Mouse (Mus musculus): ENCODE data around the gene Snupn. TPM values are rescaled to one million over a fixed set of nuclear protein-coding genes. Genes with fewer than 3 reads are reported as not detected.
"Not testable (repeated sequence)": the region's sequence is repeated elsewhere in the genome, so short reads cannot be mapped to it uniquely, and the experiment has no call there.

Snupn gene
- polyA plus RNA-seq (2012; ENCODE audit: insufficient read depth, insufficient read length, missing spikeins) = 5.2 and 8.1 TPM in 2 replicates

DNA sequence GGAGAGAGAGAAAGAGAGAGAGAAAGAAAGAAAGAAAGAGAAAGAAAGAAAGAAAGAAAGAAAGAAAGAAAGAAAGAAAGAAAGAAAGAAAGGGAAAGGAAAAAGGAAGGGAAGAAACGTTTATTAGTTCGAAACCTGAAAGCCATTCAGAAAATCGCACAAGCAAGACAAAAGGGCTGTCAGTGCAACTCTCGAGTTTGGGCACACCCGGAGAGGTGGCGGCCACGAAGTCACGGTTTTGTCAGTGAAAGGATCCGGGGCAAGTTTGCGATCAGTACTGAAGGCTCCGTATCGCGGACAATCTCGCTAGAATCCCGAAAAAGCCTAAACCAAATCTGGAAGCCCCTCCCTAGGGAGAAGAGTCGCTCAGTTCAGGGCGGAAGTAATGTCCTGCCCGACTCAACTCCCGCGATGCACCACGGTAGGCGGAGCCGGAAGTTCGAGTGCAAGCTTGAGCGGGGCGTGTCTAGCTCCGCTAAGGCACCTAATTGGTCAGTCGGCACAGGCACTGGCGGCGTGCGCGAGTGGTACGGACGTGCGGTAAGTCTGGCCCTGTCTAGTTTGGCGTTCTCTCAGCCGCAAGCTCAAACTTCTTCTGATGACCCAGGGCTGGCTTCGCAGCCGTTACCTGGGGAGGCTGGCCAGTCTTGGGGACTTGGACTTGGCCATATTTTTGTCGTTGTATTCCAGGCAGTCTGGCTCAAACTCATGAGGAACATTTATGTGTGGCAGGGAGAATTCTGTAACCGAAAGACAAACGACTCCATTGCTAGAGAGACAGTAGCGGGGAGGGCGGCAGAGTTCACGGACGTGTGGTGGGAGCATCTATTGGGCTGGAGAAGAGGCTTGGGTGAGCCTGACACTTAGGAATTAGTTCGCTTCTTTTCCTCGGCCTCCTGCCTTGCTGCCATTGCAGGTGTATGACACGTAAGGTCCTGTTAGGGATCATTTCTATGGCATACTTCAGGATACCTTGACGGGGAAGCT, at the start of gene Snupn:
Snupn (plus strand) TSS at position 465 of the 987 bp plus-strand sequence.
- Histone ChIP-seq H3K4me1 (ENCODE audit: control insufficient read depth, insufficient read depth, low read length) (peaks cover 3% of the 10 kb centered on the region; the same call in 1 of the 2 replicates), H3K27ac (ENCODE audit: insufficient read depth, low read depth, low read length) (peak within 1 kb of the TSS; percentile 85)
- TF ChIP-seq POLR2A (IDR thresholded peaks at IDR 0.05; ENCODE audit: borderline replicate concordance, low read depth, low read length) = peak; percentile 85; the same call in 1 of the 2 replicates
- no peak for TF ChIP-seq CTCF (IDR thresholded peaks at IDR 0.05; ENCODE audit: low read depth, low read length)

DNA sequence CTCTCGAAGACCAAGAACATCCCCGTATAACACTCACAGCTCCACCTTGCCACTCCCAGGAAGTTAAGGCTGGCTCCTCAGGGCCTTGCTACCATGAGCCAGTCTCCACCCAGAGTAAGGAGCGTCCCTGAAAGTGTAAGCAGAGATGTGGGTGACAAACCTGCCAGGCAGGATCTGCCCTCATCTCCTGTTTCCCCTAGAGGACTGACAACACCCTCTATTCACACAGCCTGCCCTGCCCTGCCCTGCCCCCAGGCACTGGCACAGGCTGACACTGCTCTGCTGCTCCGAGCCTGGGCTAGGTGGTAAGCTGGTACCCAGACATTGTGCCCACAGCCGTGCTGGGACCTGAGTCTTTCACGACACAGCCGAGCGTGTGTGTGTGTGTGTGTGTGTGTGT, 49.5 kb upstream of the Snupn start:
- Histone ChIP-seq H3K4me1 (ENCODE audit: control insufficient read depth, insufficient read depth, low read length) (peaks cover 5% of the 10 kb centered on the region), H3K4me3 (ENCODE audit: insufficient read depth, low read length) (no peak overlapping the region), H3K27ac (ENCODE audit: insufficient read depth, low read depth, low read length) (no peak overlapping the region)
- TF ChIP-seq POLR2A (IDR thresholded peaks at IDR 0.05; ENCODE audit: borderline replicate concordance, low read depth, low read length) = no peak
- no peak for TF ChIP-seq CTCF (IDR thresholded peaks at IDR 0.05; ENCODE audit: low read depth, low read length)

More for the DNA sequence above, at the start of gene Snupn:
- peak within 1 kb of the TSS; percentile 87 for H3K4me3 ChIP-seq (ENCODE audit: insufficient read depth, low read length)

DNA sequence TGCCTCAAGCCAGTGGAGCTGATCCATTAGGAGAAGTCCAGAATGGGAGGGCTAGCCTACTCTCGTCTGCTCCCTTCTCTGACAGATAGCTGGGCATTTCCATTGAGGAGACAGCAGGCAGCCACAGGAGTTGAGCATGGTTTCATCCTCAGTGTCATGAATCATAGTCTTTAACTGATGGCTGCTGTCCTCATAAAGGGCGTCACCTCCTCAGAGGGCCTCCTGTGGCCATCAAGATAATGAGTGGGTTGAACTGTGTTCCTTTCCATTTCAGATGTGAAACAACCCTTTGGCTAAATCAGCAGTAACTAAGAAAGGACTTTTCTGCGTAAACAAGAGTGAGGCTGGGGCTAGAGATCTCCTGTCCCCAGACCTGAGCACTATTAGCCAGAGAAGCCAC, 47.0 kb upstream of the Snupn start:
- no peak overlapping the region for H3K4me3 ChIP-seq (ENCODE audit: insufficient read depth, low read length)
- no peak for TF ChIP-seq CTCF (IDR thresholded peaks at IDR 0.05; ENCODE audit: low read depth, low read length)
- no peak for TF ChIP-seq POLR2A (IDR thresholded peaks at IDR 0.05; ENCODE audit: borderline replicate concordance, low read depth, low read length)
- no peak overlapping the region for H3K27ac ChIP-seq (ENCODE audit: insufficient read depth, low read depth, low read length)
- H3K4me1 ChIP-seq (ENCODE audit: control insufficient read depth, insufficient read depth, low read length) = peaks cover 16% of the 10 kb centered on the region

DNA sequence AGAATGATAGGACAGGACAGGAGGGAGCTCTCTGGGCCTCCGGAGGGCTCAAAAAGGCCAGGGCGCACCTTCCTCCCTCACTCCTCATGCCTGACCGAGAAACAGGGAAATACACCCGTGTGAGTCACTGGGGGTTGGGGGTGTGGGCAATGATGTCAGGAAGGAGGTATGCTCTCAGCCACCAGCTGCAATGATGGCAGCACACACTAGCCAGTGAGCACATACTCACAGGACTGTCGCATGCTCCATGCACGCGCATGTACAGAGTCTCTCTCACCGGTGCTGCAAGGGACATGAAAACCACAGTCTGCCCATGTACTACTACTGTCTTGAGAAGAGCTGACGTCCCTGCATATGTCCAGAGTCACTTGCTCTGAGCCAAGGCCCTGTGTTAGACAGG, 43.1 kb upstream of the Snupn start:
- H3K27ac ChIP-seq (ENCODE audit: insufficient read depth, low read depth, low read length) = no peak overlapping the region
- peaks cover 20% of the 10 kb centered on the region for H3K4me1 ChIP-seq (ENCODE audit: control insufficient read depth, insufficient read depth, low read length)
- H3K4me3 ChIP-seq (ENCODE audit: insufficient read depth, low read length) = no peak overlapping the region
- TF ChIP-seq CTCF (IDR thresholded peaks at IDR 0.05; ENCODE audit: low read depth, low read length) = no peak
- TF ChIP-seq POLR2A (IDR thresholded peaks at IDR 0.05; ENCODE audit: borderline replicate concordance, low read depth, low read length) = no peak

DNA sequence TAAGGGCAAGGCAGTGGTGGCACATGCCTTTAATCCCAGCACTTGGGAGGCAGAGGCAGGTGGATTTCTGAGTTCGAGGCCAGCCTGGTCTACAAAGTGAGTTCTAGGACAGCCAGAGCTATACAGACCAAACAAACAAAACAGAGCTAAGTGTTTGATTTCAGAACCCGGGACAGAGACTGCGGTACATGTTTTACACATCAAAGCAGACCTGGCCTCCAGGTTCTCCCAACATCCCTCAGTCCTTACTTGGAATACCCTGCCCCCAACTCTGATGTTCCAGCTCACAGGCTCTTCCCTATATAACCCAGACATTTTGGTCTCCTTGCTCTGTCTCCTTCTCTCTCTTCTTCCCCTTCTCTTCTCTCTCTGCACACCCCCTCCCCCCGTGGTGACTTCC, 40.7 kb upstream of the Snupn start:
- not testable (repeated sequence) for H3K4me3 ChIP-seq (ENCODE audit: insufficient read depth, low read length); H3K27ac ChIP-seq (ENCODE audit: insufficient read depth, low read depth, low read length)
- peaks cover 25% of the 10 kb centered on the region for H3K4me1 ChIP-seq (ENCODE audit: control insufficient read depth, insufficient read depth, low read length)

DNA sequence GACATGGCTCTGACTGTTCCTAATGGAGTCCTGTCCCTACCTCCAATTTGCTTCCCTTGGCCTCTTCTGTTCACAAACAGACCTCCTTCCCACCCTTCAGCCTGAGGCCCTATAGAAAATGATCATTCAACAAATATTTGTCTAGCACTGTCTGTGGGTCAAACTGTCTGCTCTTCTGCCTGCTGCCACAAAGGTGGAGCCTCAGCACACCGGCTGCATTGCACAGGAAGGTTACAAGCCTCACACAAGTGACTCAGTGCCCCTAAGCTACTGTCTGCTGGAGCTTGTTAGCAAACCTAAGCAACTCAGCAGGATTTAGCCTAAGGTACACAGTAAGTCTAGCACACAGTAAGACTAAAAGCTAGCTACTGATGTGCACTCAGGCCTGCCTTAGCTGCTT, 39.7 kb upstream of the Snupn start:
- H3K4me1 ChIP-seq (ENCODE audit: control insufficient read depth, insufficient read depth, low read length) = peaks cover 31% of the 10 kb centered on the region
- H3K27ac ChIP-seq (ENCODE audit: insufficient read depth, low read depth, low read length) = no peak overlapping the region
- TF ChIP-seq POLR2A (IDR thresholded peaks at IDR 0.05; ENCODE audit: borderline replicate concordance, low read depth, low read length) (no peak), CTCF (IDR thresholded peaks at IDR 0.05; ENCODE audit: low read depth, low read length) (no peak)
- no peak overlapping the region for H3K4me3 ChIP-seq (ENCODE audit: insufficient read depth, low read length)

DNA sequence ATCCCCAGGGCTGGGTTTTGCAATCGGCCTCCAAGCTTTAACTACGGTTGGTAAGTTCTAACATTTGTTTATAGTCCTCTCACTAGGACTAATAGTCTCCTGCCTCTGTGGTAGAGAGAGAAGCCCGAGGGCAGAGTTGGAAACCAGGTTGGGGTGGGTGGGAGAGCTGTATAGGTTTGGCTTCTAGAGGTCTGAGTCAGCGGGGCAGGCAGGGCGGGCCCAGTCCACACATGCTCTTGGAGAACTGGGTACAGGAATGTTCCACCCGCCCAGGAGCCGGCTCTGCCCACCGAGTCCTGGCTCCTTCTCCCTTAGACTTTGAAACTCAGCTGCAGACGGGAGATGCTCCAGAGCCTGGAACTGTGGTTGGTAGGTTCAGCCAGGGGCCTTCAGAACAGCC, 36.7 kb upstream of the Snupn start:
- TF ChIP-seq CTCF (IDR thresholded peaks at IDR 0.05; ENCODE audit: low read depth, low read length) (no peak), POLR2A (IDR thresholded peaks at IDR 0.05; ENCODE audit: borderline replicate concordance, low read depth, low read length) (no peak)
- peaks cover 17% of the 10 kb centered on the region for H3K4me1 ChIP-seq (ENCODE audit: control insufficient read depth, insufficient read depth, low read length)
- H3K27ac ChIP-seq (ENCODE audit: insufficient read depth, low read depth, low read length) = no peak overlapping the region
- no peak overlapping the region for H3K4me3 ChIP-seq (ENCODE audit: insufficient read depth, low read length)

DNA sequence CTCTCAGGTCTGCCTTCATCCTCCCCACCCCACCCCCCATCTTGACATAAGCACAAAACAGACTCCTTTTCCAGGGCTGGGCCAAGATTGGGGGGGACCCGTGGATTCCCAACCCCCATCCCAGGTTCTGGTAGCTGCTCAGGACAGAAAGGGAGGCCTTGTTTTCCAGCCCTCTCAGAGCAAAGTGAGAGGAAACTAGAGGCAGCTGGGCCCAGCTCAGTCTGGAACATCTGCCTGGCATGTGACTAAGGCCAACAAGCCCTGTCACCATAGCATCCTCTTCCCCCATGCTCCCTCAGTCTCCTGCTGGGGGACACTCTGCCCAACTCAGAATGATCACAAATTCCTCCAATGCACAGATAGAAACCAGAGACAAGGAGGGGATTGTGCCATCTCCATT, 35.6 kb upstream of the Snupn start:
- Histone ChIP-seq H3K4me1 (ENCODE audit: control insufficient read depth, insufficient read depth, low read length) (peaks cover 13% of the 10 kb centered on the region), H3K4me3 (ENCODE audit: insufficient read depth, low read length) (no peak overlapping the region), H3K27ac (ENCODE audit: insufficient read depth, low read depth, low read length) (no peak overlapping the region)
- no peak for TF ChIP-seq CTCF (IDR thresholded peaks at IDR 0.05; ENCODE audit: low read depth, low read length)
- no peak for TF ChIP-seq POLR2A (IDR thresholded peaks at IDR 0.05; ENCODE audit: borderline replicate concordance, low read depth, low read length)

DNA sequence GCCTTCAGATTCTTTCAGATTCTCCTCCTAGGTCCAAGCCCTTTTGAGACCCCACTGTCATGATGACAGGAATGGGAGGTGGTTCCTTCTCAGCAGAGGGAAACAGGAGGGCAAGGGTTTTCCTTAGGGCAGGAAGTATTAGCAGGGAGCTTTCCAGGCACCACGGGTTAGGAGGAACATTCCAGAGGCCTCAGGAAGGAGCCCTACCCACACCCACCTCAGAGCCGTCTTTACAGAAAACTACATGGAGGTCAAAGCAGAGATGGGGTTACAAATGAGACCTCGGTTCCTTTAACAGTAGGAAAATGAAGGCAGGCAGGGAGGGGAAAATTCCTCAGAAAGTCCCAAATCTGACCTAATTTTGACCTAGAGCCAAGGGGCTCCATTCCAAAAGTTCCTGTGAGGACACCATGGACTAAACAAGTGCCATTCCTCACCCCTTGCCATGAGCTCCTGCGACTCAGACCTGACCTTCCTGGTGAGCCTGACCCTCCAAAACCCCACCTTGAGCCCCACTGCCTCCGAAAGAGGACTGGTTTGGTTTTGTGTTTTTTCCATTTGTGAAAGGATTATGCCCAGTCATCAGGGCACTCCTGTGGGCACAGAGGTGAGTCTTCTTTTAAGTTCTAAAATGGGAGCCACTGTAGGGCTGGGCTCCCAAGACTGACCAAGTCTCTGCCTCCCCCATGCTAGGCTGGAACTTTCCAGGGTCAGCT, 34.8 kb upstream of the Snupn start:
- Histone ChIP-seq H3K27ac (ENCODE audit: insufficient read depth, low read depth, low read length) (no peak overlapping the region), H3K4me3 (ENCODE audit: insufficient read depth, low read length) (no peak overlapping the region), H3K4me1 (ENCODE audit: control insufficient read depth, insufficient read depth, low read length) (peaks cover 11% of the 10 kb centered on the region)
- TF ChIP-seq POLR2A (IDR thresholded peaks at IDR 0.05; ENCODE audit: borderline replicate concordance, low read depth, low read length) = no peak
- no peak for TF ChIP-seq CTCF (IDR thresholded peaks at IDR 0.05; ENCODE audit: low read depth, low read length)

DNA sequence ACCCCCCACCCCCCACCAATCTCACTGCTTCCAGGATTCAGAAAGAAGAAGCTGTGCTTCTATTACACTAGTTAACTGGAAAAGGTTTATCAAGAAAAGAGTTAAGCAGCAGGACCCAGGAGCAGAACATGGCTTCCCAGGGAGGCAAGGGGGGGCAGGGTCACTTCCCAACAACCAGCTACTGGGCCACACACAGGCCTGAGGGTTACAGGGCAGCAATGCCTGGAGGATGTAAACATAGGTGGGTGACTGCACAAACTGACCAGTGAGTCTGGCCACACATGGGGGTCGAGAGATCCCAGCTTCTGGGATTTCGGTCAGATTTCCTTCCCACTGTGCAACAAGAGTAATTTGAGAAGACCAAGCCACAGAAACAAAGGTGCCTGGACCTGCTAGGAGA, 33.5 kb upstream of the Snupn start:
- TF ChIP-seq CTCF (IDR thresholded peaks at IDR 0.05; ENCODE audit: low read depth, low read length) (no peak), POLR2A (IDR thresholded peaks at IDR 0.05; ENCODE audit: borderline replicate concordance, low read depth, low read length) (no peak)
- Histone ChIP-seq H3K27ac (ENCODE audit: insufficient read depth, low read depth, low read length) (no peak overlapping the region), H3K4me1 (ENCODE audit: control insufficient read depth, insufficient read depth, low read length) (peaks cover 11% of the 10 kb centered on the region), H3K4me3 (ENCODE audit: insufficient read depth, low read length) (no peak overlapping the region)

Data from bone marrow macrophage, adult 2 months (primary cell).